Mouse (Mus musculus) spleen, postnatal 10 days (tissue): ENCODE measurements around the gene Ctf1.
A peak's percentile ranks its signal among the peaks of the same experiment; 100 is the strongest.
"Not testable (repeated sequence)": the region's sequence is repeated elsewhere in the genome, so short reads cannot be mapped to it uniquely, and the experiment has no call there.

Source experiments
- DNase-seq, 2 experiments: peaks; one replicate each; pipeline ENCODE4 v3.0.0; 2021 to 2022; ENCODE audit warnings: low spot score in 2 of 2

Ctf1 gene

DNA sequence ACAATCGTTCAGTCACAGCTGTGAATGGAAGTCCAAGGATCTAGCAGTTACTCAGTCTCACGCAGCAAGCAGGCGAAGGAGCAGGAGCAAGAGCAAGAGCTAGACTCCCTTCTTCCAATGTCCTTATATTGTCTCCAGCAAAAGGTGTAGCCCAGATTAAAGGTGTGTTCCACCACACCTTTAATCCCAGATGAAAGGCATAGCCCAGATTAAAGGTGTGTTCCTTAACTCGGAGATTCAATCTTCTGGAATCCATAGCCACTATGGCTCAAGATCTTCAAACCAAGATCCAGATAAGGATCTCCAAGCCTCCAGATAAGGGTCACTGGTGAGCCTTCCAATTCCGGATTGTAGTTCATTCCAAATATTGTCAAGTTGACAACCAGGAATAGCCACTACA, 19.5 kb downstream of the Ctf1 start, which contains the start of gene Ctf2:
Ctf2 (minus strand) TSS at position 101 of the 400 bp plus-strand sequence.
- DNase-seq = not testable (repeated sequence)

GRCm38 (mm10) chr7:127744366-127745045, 32.0 kb downstream of the Ctf1 start, which contains the start of gene Fbxl19:
Fbxl19 (plus strand) TSS chr7:127744543.
- peak; percentile 45 to 83 for DNase-seq

DNA sequence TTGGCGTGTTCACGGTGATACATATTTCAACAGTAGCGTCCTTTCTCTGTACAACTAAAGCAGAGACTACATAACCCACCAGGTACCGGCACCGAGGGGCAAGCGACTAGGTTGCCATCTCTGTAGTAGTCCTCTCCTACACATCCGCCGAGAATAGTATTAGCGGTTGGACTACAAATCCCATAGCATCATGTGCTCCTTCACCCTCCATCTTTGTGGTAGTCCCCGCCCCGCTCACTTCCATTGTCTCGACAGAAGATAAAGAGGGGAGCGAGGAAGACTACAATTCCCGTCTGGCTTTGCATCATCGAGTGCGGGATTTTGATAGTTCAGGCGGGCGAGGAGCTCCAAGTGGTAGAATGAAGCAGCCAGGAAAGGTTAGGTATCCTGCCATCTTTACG, 32.7 kb downstream of the Ctf1 start:
- peak; percentile 62 to 88 for DNase-seq

DNA sequence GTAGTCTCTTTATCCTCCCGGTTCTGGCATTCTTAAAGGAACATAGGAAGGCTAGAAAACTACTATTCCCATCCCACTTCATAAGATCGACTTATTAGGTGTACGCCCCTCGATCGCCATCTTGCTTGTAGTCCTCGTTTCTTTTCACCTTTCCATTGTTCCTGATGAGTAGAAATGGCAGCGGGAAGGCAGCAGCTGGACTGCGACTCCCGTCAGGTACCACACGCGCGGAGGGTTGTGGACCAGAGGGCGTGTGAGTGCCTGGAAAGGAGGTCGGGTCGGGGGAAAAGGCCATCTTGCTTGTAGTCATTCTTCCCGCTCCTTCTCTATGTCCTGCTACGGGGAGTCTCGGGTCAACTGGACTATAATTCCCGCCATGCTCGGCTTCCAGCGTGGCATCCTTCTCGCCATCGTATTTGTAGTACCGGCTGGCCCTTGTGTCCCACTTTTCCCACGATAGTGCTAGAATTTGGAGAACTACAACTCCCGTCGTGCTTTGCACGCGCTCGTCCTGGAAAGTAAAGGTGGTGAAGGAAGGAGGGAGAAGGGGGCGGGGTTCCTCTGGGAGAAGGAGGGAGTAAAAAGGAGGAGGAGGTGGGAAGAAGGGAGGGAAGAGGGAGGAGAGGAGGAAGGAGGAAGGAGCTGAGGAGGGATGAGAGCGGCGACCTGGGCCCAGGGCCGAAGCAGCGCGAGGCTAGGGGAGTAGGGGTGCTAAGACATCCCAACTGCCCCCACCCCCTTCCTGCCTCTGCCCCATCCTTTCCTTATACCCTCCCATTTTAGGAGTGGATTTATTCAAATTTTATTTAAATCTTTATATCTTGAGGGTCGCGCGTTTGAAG, 33.3 kb downstream of the Ctf1 start:
- DNase-seq = peak; percentile 78

DNA sequence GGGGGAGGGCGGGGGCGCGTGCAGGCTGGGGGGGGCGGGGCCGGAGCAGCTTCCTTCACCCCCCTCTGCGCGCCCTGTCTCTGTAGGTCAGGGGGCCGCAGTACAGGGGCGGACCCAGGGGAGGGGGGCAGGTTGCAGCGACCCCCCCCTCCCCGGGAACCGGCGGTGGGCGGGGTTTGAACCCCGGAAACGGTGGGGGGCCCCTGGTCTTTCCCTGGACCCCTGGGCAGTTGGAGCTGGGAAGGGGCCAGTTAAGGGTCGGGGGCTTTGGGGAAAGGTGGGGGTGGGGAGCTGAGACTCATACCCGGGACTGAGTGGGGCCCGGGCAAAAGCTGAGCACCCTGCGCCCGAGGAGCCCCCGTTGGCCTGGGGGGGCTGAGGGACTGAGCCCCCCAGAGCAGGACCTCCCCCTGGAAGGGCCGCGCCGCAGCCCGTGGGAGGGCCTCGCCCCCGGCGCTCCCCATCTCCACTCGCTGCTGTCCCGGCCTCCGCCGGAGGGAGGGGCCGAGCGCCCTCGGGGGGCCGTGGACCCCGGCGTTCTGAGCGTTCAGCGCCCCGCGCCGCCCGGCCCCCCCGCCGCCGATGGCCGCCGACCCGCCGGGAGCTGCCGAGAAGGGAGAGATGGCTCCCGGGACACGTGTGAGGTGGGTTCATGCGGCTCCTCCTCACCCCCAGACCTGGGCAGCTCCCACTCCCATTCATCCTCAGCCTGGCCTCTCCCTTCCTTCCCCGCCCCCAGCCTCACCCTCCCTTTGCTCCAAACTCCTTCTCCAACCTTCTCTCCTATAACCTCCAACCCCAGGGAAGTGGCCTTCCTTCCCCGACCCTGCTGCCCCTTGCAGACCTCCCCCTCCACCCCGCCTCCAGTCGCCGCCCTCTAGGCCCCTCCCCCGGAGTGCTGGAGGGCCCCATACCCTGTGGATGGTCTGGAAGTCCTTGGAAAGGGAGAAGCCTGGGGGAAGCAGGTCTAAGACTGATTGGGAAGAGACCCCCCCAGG, 34.3 kb downstream of the Ctf1 start:
- DNase-seq = peak in 1 of 2 experiments; percentile 33

DNA sequence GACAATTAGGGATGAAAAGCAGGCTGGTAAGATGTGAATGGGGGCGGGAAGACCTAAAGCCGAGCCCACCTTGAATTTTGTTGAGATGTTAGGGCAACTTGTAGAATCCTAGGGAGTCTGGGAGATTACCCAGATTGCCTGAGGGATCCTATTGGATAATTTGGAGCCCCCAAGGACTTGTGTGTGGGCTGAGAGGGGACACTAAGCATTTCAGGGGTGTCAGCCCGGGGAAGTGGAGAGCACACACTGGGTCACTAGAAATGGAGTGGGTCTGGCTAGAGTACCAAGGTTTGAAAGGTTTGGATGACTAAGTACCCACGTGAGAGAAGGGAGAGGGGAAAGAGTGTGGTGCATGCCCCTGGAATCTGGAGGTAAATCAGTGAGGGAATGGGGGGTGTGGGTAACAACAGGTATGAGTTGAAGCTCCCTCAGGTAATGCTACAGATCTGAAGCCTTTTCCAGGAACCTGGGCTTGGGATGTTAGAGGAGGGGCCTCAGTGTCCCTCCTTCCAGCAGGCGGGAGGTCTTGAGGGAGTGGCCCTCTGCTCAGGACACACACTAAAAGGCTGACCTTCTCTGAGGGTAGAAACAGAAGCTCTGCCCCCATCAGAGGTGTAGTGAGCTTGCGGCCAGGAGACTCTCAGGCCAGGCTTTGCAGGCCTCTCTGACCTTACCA, 35.2 kb downstream of the Ctf1 start:
- no peak for DNase-seq

DNA sequence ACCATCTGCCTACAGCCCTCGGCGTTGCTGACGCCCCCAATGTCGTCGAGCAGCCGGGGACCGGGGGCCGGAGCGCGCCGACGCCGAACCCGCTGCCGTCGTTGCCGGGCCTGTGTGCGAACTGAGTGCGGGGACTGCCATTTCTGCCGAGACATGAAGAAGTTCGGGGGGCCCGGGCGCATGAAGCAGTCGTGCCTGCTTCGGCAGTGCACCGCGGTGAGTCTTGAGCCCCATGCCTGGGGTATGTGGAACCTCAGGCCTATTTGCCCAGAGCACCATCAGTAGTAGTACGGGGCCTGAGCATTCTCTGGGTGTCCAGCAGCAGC, 35.7 kb downstream of the Ctf1 start:
- no peak for DNase-seq

DNA sequence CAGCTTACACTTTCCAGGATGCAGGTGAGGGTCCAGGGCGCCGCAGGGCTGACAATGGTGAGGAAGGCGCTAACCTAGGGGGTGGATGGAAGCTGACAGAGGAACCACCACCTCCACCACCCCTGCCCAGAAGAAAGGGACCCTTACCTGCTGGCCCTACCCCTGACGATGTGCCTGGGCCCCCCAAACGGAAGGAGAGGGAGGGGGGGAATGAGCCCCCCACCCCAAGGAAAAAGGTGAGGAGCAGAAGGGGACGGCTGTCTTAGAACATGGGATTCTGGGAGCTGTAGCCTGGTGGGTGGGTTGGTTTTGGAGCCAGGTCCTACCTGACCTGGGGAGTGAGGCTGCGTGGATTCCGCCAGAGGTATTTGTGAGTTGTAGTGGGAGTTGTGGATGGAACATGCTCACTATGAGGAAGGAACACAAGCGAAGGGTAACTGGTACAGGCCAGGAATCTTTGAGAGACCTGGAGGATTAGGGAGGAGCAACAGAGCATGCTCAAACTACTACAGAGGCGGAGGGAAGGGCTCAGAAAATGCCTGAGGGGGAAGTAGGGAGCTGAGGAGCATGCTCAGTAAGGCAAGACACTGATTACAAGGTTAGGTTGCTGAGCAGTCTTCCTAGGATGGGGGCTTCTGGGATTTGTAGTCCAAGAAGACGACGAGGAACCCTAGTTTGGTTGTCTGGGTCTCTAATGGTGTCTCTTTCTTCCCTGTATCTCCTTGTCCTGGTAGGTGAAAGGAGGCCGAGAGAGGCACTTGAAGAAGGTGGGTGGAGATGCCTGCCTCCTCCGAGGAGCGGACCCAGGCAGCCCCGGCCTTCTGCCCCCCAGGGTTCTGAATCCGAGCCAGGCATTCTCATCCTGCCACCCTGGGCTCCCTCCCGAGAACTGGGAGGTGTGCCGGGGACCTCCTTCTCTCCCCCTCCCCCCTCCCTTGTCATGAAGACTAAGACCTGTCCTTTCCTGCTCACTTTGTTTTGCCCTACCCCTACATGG, 37.9 kb downstream of the Ctf1 start:
- DNase-seq = no peak

- no peak for DNase-seq
These were observed 39.1 kb downstream of the Ctf1 start for GRCm38 (mm10) chr7:127751619-127752018.

- no peak for DNase-seq
These were observed 39.5 kb downstream of the Ctf1 start for GRCm38 (mm10) chr7:127752069-127752468.

- DNase-seq = no peak
These were observed 40.6 kb downstream of the Ctf1 start for GRCm38 (mm10) chr7:127753158-127753557.

DNA sequence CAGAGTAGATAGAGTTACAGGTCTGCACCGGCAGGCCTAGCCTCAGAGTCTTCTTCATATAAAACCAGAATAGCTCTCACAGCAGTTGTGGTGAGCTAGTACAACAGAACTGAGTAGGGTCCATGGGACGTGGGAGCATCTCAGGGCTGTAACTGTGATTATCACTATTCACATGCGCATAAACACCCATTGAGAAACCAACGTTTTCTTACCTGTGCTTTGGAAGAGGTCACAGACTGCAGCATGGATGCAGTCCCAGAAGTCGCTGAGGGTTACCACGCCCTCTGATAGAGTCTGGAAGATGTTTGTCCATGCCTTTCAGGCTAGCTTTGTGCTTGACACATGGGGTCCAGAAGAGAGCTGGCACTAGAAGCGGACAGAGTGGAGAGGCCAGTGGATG, 41.2 kb downstream of the Ctf1 start:
- no peak for DNase-seq

- no peak for DNase-seq
These were observed 47.2 kb downstream of the Ctf1 start for GRCm38 (mm10) chr7:127759716-127760115.

GRCm38 (mm10) chr7:127760478-127760877, 47.9 kb downstream of the Ctf1 start:
- DNase-seq = no peak

DNA sequence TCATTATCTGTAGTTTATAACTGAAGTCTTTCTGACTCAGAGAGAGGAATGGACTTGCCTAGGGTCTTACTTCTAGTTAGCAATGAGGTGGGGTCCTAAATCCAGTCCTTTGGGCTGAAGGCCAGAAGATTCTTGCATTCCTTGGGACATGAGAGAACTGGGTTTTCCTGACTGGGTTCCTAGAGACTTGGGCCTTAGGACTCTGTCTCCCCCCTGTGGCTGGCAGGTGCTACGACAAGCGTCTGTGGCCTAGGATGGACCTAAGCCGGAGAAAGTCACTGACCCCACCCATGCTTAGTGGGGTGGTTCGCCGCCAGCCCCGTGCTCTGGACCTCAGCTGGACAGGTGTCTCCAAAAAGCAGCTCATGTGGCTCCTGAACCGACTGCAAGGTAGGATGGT, 48.5 kb downstream of the Ctf1 start:
- DNase-seq = peak; percentile 74 to 83

- DNase-seq = no peak
These were observed 51.1 kb downstream of the Ctf1 start for GRCm38 (mm10) chr7:127763642-127764041.

- DNase-seq = no peak
These were observed 53.2 kb downstream of the Ctf1 start for GRCm38 (mm10) chr7:127765756-127766155.

DNA sequence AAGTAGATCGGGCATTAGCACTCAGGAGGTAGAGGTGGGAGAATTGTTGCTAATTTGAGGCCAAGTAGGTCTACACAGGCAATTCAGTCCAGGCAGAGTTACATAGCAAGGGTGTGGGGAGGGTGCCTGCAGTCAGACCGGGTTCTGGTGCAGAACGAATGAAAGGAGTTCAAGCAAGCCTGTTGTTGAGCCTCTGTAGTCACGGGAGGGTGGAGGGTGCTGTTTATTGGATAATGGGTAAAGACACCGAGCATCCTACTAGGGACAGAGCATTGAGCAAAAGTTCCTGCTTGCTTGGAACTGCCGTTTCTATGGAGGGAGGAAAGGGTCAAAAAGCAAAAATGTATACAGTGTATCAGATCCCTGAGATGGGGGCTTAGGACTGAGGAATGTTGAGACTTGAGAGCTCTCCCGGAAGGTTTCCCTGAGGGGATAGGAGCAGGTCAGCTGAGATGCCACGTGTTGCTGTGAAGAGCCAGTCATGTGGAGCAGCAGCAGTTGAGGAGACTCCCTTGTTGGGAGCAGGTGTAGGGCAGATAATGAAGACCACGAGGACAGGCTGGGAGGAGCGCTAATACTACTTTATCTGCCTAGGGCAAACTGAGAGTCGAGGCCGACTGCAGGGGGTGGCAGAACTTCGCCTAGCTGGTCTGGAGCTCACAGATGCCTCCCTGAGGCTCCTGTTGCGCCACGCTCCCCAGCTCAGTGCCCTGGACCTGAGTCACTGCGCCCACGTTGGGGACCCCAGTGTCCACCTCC, 54.5 kb downstream of the Ctf1 start:
- DNase-seq = peak; percentile 75 to 81
